Mouse (Mus musculus): ENCODE data around the gene Vmn1r46. TPM values are rescaled to one million over a fixed set of nuclear protein-coding genes. Genes with fewer than 3 reads are reported as not detected.

The Vmn1r46 gene
- not detected for polyA plus RNA-seq (2014; fragmentation: Illumina TruSeq; extraction: RNeasy Lipid Tissue Mini Kit (QIAGEN cat#74804); ENCODE audit: low read depth, low replicate concordance)

GRCm38 (mm10) chr6:89969013-89969412 is at the start of gene Vmn1r46:
Gene Vmn1r46 (plus strand): TSS chr6:89969313.

GRCm38 (mm10) chr6:89940498-89940897 is 28.6 kb upstream of the Vmn1r46 start, which contains the start of gene Vmn1r45:
Gene Vmn1r45 (minus strand): TSS chr6:89940598.

GRCm38 (mm10) chr6:90015847-90016246 is 46.7 kb downstream of the Vmn1r46 start, which contains the start of gene Vmn1r47:
Gene Vmn1r47 (plus strand): TSS chr6:90016147.

Other genes with a start within 250 kb of the Vmn1r46 start
- not detected for gene Vmn1r41, start 228.5 kb upstream of the Vmn1r46 start, polyA plus RNA-seq (2014; fragmentation: Illumina TruSeq; extraction: RNeasy Lipid Tissue Mini Kit (QIAGEN cat#74804); ENCODE audit: low read depth, low replicate concordance)
- not detected for gene Vmn1r42, start 92.9 kb upstream of the Vmn1r46 start, polyA plus RNA-seq (2014; fragmentation: Illumina TruSeq; extraction: RNeasy Lipid Tissue Mini Kit (QIAGEN cat#74804); ENCODE audit: low read depth, low replicate concordance)
- gene Vmn1r43, start 92.9 kb upstream of the Vmn1r46 start, polyA plus RNA-seq (2014; fragmentation: Illumina TruSeq; extraction: RNeasy Lipid Tissue Mini Kit (QIAGEN cat#74804); ENCODE audit: low read depth, low replicate concordance): not detected
- not detected for gene Vmn1r44, start 85.7 kb upstream of the Vmn1r46 start, polyA plus RNA-seq (2014; fragmentation: Illumina TruSeq; extraction: RNeasy Lipid Tissue Mini Kit (QIAGEN cat#74804); ENCODE audit: low read depth, low replicate concordance)
- gene Vmn1r45, start 28.7 kb upstream of the Vmn1r46 start, polyA plus RNA-seq (2014; fragmentation: Illumina TruSeq; extraction: RNeasy Lipid Tissue Mini Kit (QIAGEN cat#74804); ENCODE audit: low read depth, low replicate concordance): not detected
- gene Vmn1r47, start 46.8 kb downstream of the Vmn1r46 start, polyA plus RNA-seq (2014; fragmentation: Illumina TruSeq; extraction: RNeasy Lipid Tissue Mini Kit (QIAGEN cat#74804); ENCODE audit: low read depth, low replicate concordance): not detected
- gene Vmn1r48, start 67.5 kb downstream of the Vmn1r46 start, polyA plus RNA-seq (2014; fragmentation: Illumina TruSeq; extraction: RNeasy Lipid Tissue Mini Kit (QIAGEN cat#74804); ENCODE audit: low read depth, low replicate concordance): not detected
- not detected for gene Vmn1r49, start 109.2 kb downstream of the Vmn1r46 start, polyA plus RNA-seq (2014; fragmentation: Illumina TruSeq; extraction: RNeasy Lipid Tissue Mini Kit (QIAGEN cat#74804); ENCODE audit: low read depth, low replicate concordance)
- gene Vmn1r50, start 132.1 kb downstream of the Vmn1r46 start, polyA plus RNA-seq (2014; fragmentation: Illumina TruSeq; extraction: RNeasy Lipid Tissue Mini Kit (QIAGEN cat#74804); ENCODE audit: low read depth, low replicate concordance): not detected
- not detected for gene Vmn1r51, start 153.3 kb downstream of the Vmn1r46 start, polyA plus RNA-seq (2014; fragmentation: Illumina TruSeq; extraction: RNeasy Lipid Tissue Mini Kit (QIAGEN cat#74804); ENCODE audit: low read depth, low replicate concordance)
- not detected for gene Vmn1r52, start 205.5 kb downstream of the Vmn1r46 start, polyA plus RNA-seq (2014; fragmentation: Illumina TruSeq; extraction: RNeasy Lipid Tissue Mini Kit (QIAGEN cat#74804); ENCODE audit: low read depth, low replicate concordance)
- gene V1ra8, start 233.5 kb downstream of the Vmn1r46 start, polyA plus RNA-seq (2014; fragmentation: Illumina TruSeq; extraction: RNeasy Lipid Tissue Mini Kit (QIAGEN cat#74804); ENCODE audit: low read depth, low replicate concordance): not detected

Measured in sigmoid colon, adult 10 weeks (tissue).